In the genomic region with DNA sequence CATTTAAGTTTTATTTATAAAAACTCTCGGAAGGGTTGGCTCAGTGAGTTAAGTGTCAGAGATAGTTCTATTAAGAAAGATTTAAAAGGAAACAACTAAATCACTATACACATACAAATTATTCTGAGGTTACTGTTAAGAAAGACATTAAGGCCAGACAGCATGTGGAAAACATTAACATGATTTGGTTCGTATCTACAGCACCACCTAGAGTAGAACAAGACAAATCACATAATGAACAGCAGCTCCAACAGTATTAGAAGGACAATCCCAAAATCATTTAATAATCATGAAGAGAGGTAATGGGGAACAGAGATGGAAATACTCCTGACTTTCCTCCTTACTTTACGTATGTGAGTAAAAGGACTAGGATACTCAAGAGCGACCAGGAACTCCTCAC, we compare ENCODE assay signal across 16 mouse cellular contexts. TPM values are rescaled to one million over a fixed set of nuclear protein-coding genes. Genes with fewer than 3 reads are reported as not detected.
DNase-seq lines count a peak whose midpoint lies in the region; ATAC-seq and TF ChIP-seq lines count a peak whose summit lies in the region.
"Had no signal": no experiment of that assay in that cellular context is flagged by ENCODE, and none has a peak within 500 bp of the region (broad histone marks: within the 10 kb centered on the region; RNA-seq: fewer than 3 reads in every experiment).

No protein-coding gene starts in this region.

- H3K4me1 ChIP-seq in heart, adult 2 months (ENCODE audit: control insufficient read depth, insufficient read depth, low read length) = no peaks in the 10 kb centered on the region
- H3K4me1 ChIP-seq in liver, postnatal 0 days (ENCODE audit: insufficient read depth) = no peaks in the 10 kb centered on the region
- H3K4me1 ChIP-seq in liver, embryonic 12.5 days = peaks cover 5% of the 10 kb centered on the region; the same call in 1 of the 2 replicates
- peaks cover 4 to 6% of the 10 kb centered on the region in 2 experiments; a peak in 3 of 4 replicates for H3K4me1 ChIP-seq in MEL (ENCODE audit: control insufficient read depth in 1 of 2, insufficient read depth in 2 of 2, low read length in 2 of 2)
- no peaks in the 10 kb centered on the region for H3K4me1 ChIP-seq in forebrain, embryonic 16.5 days (replicated peaks; ENCODE audit: control insufficient read depth, insufficient read depth, low read length)
- H3K4me1 ChIP-seq: embryonic facial prominence, embryonic 12.5 days; forebrain, embryonic 13.5 days had no signal

- no peak for TF ChIP-seq POLR2A in heart, adult 2 months (IDR thresholded peaks at IDR 0.05; ENCODE audit: insufficient read depth, low read depth, low read length)
- TF ChIP-seq POLR2A in MEL (IDR thresholded peaks at IDR 0.05; ENCODE audit: control insufficient read depth in 1 of 2, insufficient read depth in 1 of 2, low read depth in 1 of 2, low read length in 2 of 2, poor library complexity in 1 of 2) = no peak

- no peak for TF ChIP-seq EP300 in heart, adult 2 months (IDR thresholded peaks at IDR 0.05; ENCODE audit: insufficient read depth, low read depth, low read length)
- TF ChIP-seq EP300 in liver, postnatal 0 days (IDR thresholded peaks at IDR 0.05; ENCODE audit: low read depth) = no peak
- no peak for TF ChIP-seq EP300 in MEL (IDR thresholded peaks at IDR 0.05; ENCODE audit: low read depth in 1 of 2, low read length in 2 of 2)

- H3K27me3 ChIP-seq in heart, adult 2 months (ENCODE audit: control insufficient read depth, insufficient read depth, low read length) = no peaks in the 10 kb centered on the region
- H3K27me3 ChIP-seq in liver, postnatal 0 days (ENCODE audit: insufficient read depth, low read length) = no peaks in the 10 kb centered on the region
- no peaks in the 10 kb centered on the region for H3K27me3 ChIP-seq in liver, embryonic 12.5 days (replicated peaks)
- no peaks in the 10 kb centered on the region for H3K27me3 ChIP-seq in MEL (ENCODE audit: control insufficient read depth in 1 of 2, insufficient read depth in 2 of 2, low read length in 2 of 2)
- H3K27me3 ChIP-seq in forebrain, embryonic 16.5 days (replicated peaks; ENCODE audit: control insufficient read depth, insufficient read depth, low read length) = no peaks in the 10 kb centered on the region
- H3K27me3 ChIP-seq: embryonic facial prominence, embryonic 12.5 days; forebrain, embryonic 13.5 days; hindbrain, embryonic 15.5 days had no signal

- H3K27ac ChIP-seq in heart, adult 2 months = no peak overlapping the region
- no peak overlapping the region for H3K27ac ChIP-seq in liver, postnatal 0 days (ENCODE audit: low read depth)
- H3K27ac ChIP-seq in liver, embryonic 12.5 days = no peak overlapping the region
- H3K27ac ChIP-seq in MEL (ENCODE audit: control insufficient read depth, low read depth, low read length) = no peak overlapping the region
- no peak overlapping the region for H3K27ac ChIP-seq in forebrain, embryonic 16.5 days (ENCODE audit: low read length)
- H3K27ac ChIP-seq: embryonic facial prominence, embryonic 12.5 days; forebrain, embryonic 13.5 days; hindbrain, embryonic 15.5 days had no signal

- WGBS in heart, adult 2 months = 70% methylated on average over 4 of the region's 4 CpGs
- WGBS in liver, postnatal 0 days (ENCODE audit: insufficient replicate concordance) = 81% methylated on average over 4 of the region's 4 CpGs
- WGBS in liver, embryonic 12.5 days (ENCODE audit: insufficient replicate concordance) = 77% methylated on average over 4 of the region's 4 CpGs
- WGBS in forebrain, embryonic 16.5 days = 81% methylated on average over 4 of the region's 4 CpGs

- peaks cover 6% of the 10 kb centered on the region for H3K36me3 ChIP-seq in heart, adult 2 months (ENCODE audit: control insufficient read depth, insufficient read depth, low read length)
- H3K36me3 ChIP-seq in liver, postnatal 0 days (replicated peaks; ENCODE audit: insufficient read depth, low read length) = peaks cover 30% of the 10 kb centered on the region
- H3K36me3 ChIP-seq in liver, embryonic 12.5 days = peaks cover 54% of the 10 kb centered on the region
- H3K36me3 ChIP-seq in MEL (ENCODE audit: control insufficient read depth in 1 of 2, insufficient read depth in 2 of 2, low read length in 2 of 2) = peaks cover 20 to 43% of the 10 kb centered on the region in 2 experiments
- H3K36me3 ChIP-seq in forebrain, embryonic 16.5 days (ENCODE audit: control insufficient read depth, insufficient read depth) = peaks cover 14% of the 10 kb centered on the region

- no peaks in the 10 kb centered on the region for H3K9me3 ChIP-seq in liver, postnatal 0 days (ENCODE audit: low read length)
- H3K9me3 ChIP-seq in liver, embryonic 12.5 days (replicated peaks) = no peaks in the 10 kb centered on the region
- H3K9me3 ChIP-seq in MEL (replicated peaks; ENCODE audit: insufficient read depth, low read length) = no peaks in the 10 kb centered on the region
- H3K9me3 ChIP-seq in forebrain, embryonic 16.5 days (ENCODE audit: control insufficient read depth, low read length) = no peaks in the 10 kb centered on the region
- H3K9me3 ChIP-seq: embryonic facial prominence, embryonic 12.5 days; forebrain, embryonic 13.5 days; hindbrain, embryonic 15.5 days had no signal

- intact Hi-C loops in heart, adult 2 months (cut with DNase I) = no loop called here

- no peak overlapping the region for H3K4me2 ChIP-seq in liver, postnatal 0 days (ENCODE audit: low read depth, low read length)
- H3K4me2 ChIP-seq in liver, embryonic 12.5 days = no peak overlapping the region
- no peak overlapping the region for H3K4me2 ChIP-seq in forebrain, embryonic 16.5 days (ENCODE audit: low read length)
- H3K4me2 ChIP-seq: embryonic facial prominence, embryonic 12.5 days; forebrain, embryonic 13.5 days; hindbrain, embryonic 15.5 days; liver, embryonic 11.5 days had no signal

- no peak for DNase-seq in heart, adult 2 months
- DNase-seq in heart, postnatal 4 days = no peak
- no peak for DNase-seq in liver, postnatal 0 days
- peak; percentile 41 for DNase-seq in MEL (ENCODE audit: low read depth, low spot score)
- DNase-seq: cerebellum, adult 11 months; gastrocnemius, postnatal 36 days; kidney, postnatal 36 days; lung, postnatal 4 days; thymus, adult 2 months had no signal

- no peak for ATAC-seq in liver, postnatal 0 days
- no peak for ATAC-seq in liver, embryonic 12.5 days
- peak; percentile 71; the same call in 1 of the 2 replicates for ATAC-seq in megakaryocyte-erythroid progenitor cell, adult 5-6 weeks (replicated peaks; ENCODE audit: low FRiP score, low TSS enrichment, poor library complexity, severe bottlenecking)
- no peak for ATAC-seq in forebrain, embryonic 16.5 days
- ATAC-seq: forebrain, embryonic 13.5 days had no signal

- H3K9ac ChIP-seq in heart, adult 2 months (ENCODE audit: low read depth, low read length) = no peak overlapping the region
- H3K9ac ChIP-seq in liver, postnatal 0 days (replicated peaks) = no peak overlapping the region
- no peak overlapping the region for H3K9ac ChIP-seq in liver, embryonic 12.5 days
- no peak overlapping the region for H3K9ac ChIP-seq in MEL (ENCODE audit: control insufficient read depth, low read depth, low read length, poor library complexity, severe bottlenecking)
- no peak overlapping the region for H3K9ac ChIP-seq in forebrain, embryonic 16.5 days (replicated peaks; ENCODE audit: low read depth, low read length)
- H3K9ac ChIP-seq: embryonic facial prominence, embryonic 12.5 days; forebrain, embryonic 13.5 days; hindbrain, embryonic 15.5 days had no signal

- no peak overlapping the region for H3K4me3 ChIP-seq in heart, adult 2 months
- H3K4me3 ChIP-seq in liver, postnatal 0 days (ENCODE audit: low read depth, low read length) = no peak overlapping the region
- no peak overlapping the region for H3K4me3 ChIP-seq in liver, embryonic 12.5 days
- H3K4me3 ChIP-seq in MEL (ENCODE audit: control insufficient read depth in 1 of 2, insufficient read depth in 1 of 2, low read depth in 2 of 2, low read length in 2 of 2) = no peak overlapping the region
- H3K4me3 ChIP-seq in forebrain, embryonic 16.5 days (replicated peaks; ENCODE audit: low read length) = no peak overlapping the region
- H3K4me3 ChIP-seq: embryonic facial prominence, embryonic 12.5 days; forebrain, embryonic 13.5 days; hindbrain, embryonic 15.5 days had no signal

- TF ChIP-seq RAD21 in MEL (IDR thresholded peaks at IDR 0.05; ENCODE audit: low read depth, low read length) = peak; percentile 2; the same call in 1 of the 2 replicates

- peak; percentile 67 for TF ChIP-seq CTCF in heart, adult 2 months (IDR thresholded peaks at IDR 0.05)
- TF ChIP-seq CTCF in liver, postnatal 0 days (IDR thresholded peaks at IDR 0.05; ENCODE audit: low read depth) = peak; percentile 44
- peak in 2 of 3 experiments; percentile 5 to 42; a peak in 2 of 6 replicates for TF ChIP-seq CTCF in MEL (IDR thresholded peaks at IDR 0.05 in 2 of 3, conservative IDR thresholded peaks at IDR 0.05 in 1 of 3; ENCODE audit: control insufficient read depth in 1 of 3, insufficient read depth in 1 of 3, low read depth in 2 of 3, low read length in 3 of 3, poor library complexity in 1 of 3, severe bottlenecking in 1 of 3)

- H3K79me2 ChIP-seq in heart, adult 2 months (replicated peaks; ENCODE audit: control insufficient read depth, insufficient read depth, low read length) = no peaks in the 10 kb centered on the region
- peaks cover 2% of the 10 kb centered on the region; the same call in 1 of the 2 replicates for H3K79me2 ChIP-seq in MEL (ENCODE audit: control insufficient read depth, insufficient read depth, low read length, poor library complexity)

TF ChIP-seq in MEL, 35 proteins besides CTCF, POLR2A, EP300 and RAD21 (continues in another document):
- TF ChIP-seq MYB (IDR thresholded peaks at IDR 0.05; ENCODE audit: low read depth, low read length) (no peak), SMC3 (IDR thresholded peaks at IDR 0.05; ENCODE audit: low read depth, low read length) (no peak), ZNF384 (IDR thresholded peaks at IDR 0.05; ENCODE audit: low read depth, low read length) (no peak), TAL1 (IDR thresholded peaks at IDR 0.05; ENCODE audit: low read length) (no peak), ZC3H11A (IDR thresholded peaks at IDR 0.05; ENCODE audit: low read depth, low read length) (no peak), MXI1 (IDR thresholded peaks at IDR 0.05; ENCODE audit: low read depth, low read length) (no peak), TBP (IDR thresholded peaks at IDR 0.05; ENCODE audit: low read depth, low read length) (no peak)

RNA-seq across cellular contexts. Expression of gene Phip, which starts 20.0 kb away (rescaled TPM):
- total RNA-seq in heart, adult 2 months (2021) = 10 to 100 TPM; 29.0 to 29.3 TPM
- polyA plus RNA-seq in heart, adult 2 months (2012; rRNA removed) = 2.6 and 6.4 TPM in 2 replicates
- total RNA-seq in heart, postnatal 4 days (2021) = 10 to 100 TPM; 52.1 to 53.4 TPM
- polyA plus RNA-seq in liver, postnatal 0 days (2015; fragmentation: Nextera tagmentation; extraction: Ambion mirVana) = 15.1 and 15.4 TPM in 2 replicates
- 34.7 and 34.9 TPM in 2 replicates for polyA plus RNA-seq in liver, embryonic 12.5 days (2016; fragmentation: Nextera tagmentation; extraction: Ambion mirVana)
- 18.1 and 19.0 TPM in 2 replicates for total RNA-seq in MEL (2012; rRNA removed)
- 10 to 100 TPM; 16.2 to 49.2 TPM for polyA plus RNA-seq in MEL (2012; ENCODE audit: insufficient read depth in 1 of 2, insufficient read length in 2 of 2, low read depth in 1 of 2, low replicate concordance in 2 of 2, missing spikeins in 1 of 2)
- 82.4 and 102 TPM in 2 replicates for total RNA-seq in megakaryocyte-erythroid progenitor cell, adult 5-6 weeks (2014; fragmentation: Nextera tagmentation)
- 104 and 154 TPM in 2 replicates for total RNA-seq in megakaryocyte-erythroid progenitor cell, adult 5-6 weeks (2017)
- polyA plus RNA-seq in forebrain, embryonic 16.5 days (2015; fragmentation: Nextera tagmentation; extraction: Ambion mirVana) = 139 and 143 TPM in 2 replicates
